Comparison of ENCODE assay signal across 18 mouse cellular contexts in genomic region chr6:127495251-127495650, GRCm38 (mm10). TPM values are rescaled to one million over a fixed set of nuclear protein-coding genes. Genes with fewer than 3 reads are reported as not detected.
DNase-seq lines count a peak whose midpoint lies in the region; ATAC-seq and TF ChIP-seq lines count a peak whose summit lies in the region.
"Had no signal": no experiment of that assay in that cellular context is flagged by ENCODE, and none has a peak within 500 bp of the region (broad histone marks: within the 10 kb centered on the region; RNA-seq: fewer than 3 reads in every experiment).

No protein-coding gene starts in this region.

- peaks cover 20% of the 10 kb centered on the region for H3K36me3 ChIP-seq in forebrain, embryonic 10.5 days (replicated peaks)
- peaks cover 15% of the 10 kb centered on the region for H3K36me3 ChIP-seq in forebrain, postnatal 0 days (ENCODE audit: insufficient read depth)
- H3K36me3 ChIP-seq in heart, embryonic 10.5 days = peaks cover 13% of the 10 kb centered on the region; the same call in 1 of the 2 replicates
- peaks cover 31% of the 10 kb centered on the region for H3K36me3 ChIP-seq in midbrain, embryonic 12.5 days
- H3K36me3 ChIP-seq in midbrain, embryonic 11.5 days (ENCODE audit: control insufficient read depth, insufficient read depth, low read length) = peaks cover 3% of the 10 kb centered on the region; the same call in 1 of the 2 replicates

- H3K9ac ChIP-seq in forebrain, postnatal 0 days = no peak overlapping the region
- peak overlapping the region; percentile 11; the same call in 1 of the 2 replicates for H3K9ac ChIP-seq in midbrain, embryonic 12.5 days (replicated peaks)
- H3K9ac ChIP-seq in midbrain, embryonic 11.5 days (ENCODE audit: low read length) = no peak overlapping the region
- H3K9ac ChIP-seq: forebrain, embryonic 15.5 days had no signal

- H3K27ac ChIP-seq in forebrain, embryonic 10.5 days = peak overlapping the region; percentile 48; the same call in 1 of the 2 replicates
- H3K27ac ChIP-seq in forebrain, postnatal 0 days (ENCODE audit: low read depth, low read length) = no peak overlapping the region
- no peak overlapping the region for H3K27ac ChIP-seq in heart, embryonic 10.5 days
- 0 out of 2 replicates have a peak overlapping the region, but pooled peaks have one; percentile 52 for H3K27ac ChIP-seq in midbrain, embryonic 12.5 days (replicated peaks)
- no peak overlapping the region for H3K27ac ChIP-seq in midbrain, embryonic 11.5 days (ENCODE audit: low read depth, low read length)
- H3K27ac ChIP-seq: forebrain, embryonic 15.5 days; hindbrain, postnatal 0 days had no signal

- ATAC-seq in forebrain, postnatal 0 days = no peak
- no peak for ATAC-seq in midbrain, embryonic 12.5 days (ENCODE audit: low FRiP score, low read depth)
- ATAC-seq in midbrain, embryonic 11.5 days (ENCODE audit: low FRiP score) = no peak
- ATAC-seq: CD4-positive, CD25-positive, alpha-beta regulatory T cell, adult 4 months; forebrain, embryonic 15.5 days; hindbrain, postnatal 0 days had no signal

- H3K9me3 ChIP-seq in forebrain, embryonic 10.5 days = no peaks in the 10 kb centered on the region
- H3K9me3 ChIP-seq in forebrain, postnatal 0 days (ENCODE audit: low read length) = no peaks in the 10 kb centered on the region
- H3K9me3 ChIP-seq in heart, embryonic 10.5 days = no peaks in the 10 kb centered on the region
- H3K9me3 ChIP-seq in midbrain, embryonic 12.5 days = no peaks in the 10 kb centered on the region
- H3K9me3 ChIP-seq in midbrain, embryonic 11.5 days (ENCODE audit: control insufficient read depth, low read length) = no peaks in the 10 kb centered on the region
- H3K9me3 ChIP-seq: forebrain, embryonic 15.5 days; G1E had no signal

- no peak overlapping the region for H3K4me2 ChIP-seq in forebrain, postnatal 0 days (ENCODE audit: low read depth)
- no peak overlapping the region for H3K4me2 ChIP-seq in midbrain, embryonic 12.5 days (replicated peaks)
- no peak overlapping the region for H3K4me2 ChIP-seq in midbrain, embryonic 11.5 days
- H3K4me2 ChIP-seq: forebrain, embryonic 15.5 days had no signal

- H3K27me3 ChIP-seq in forebrain, embryonic 10.5 days (ENCODE audit: poor library complexity, severe bottlenecking) = no peaks in the 10 kb centered on the region
- H3K27me3 ChIP-seq in forebrain, postnatal 0 days (ENCODE audit: insufficient read depth, low read length) = no peaks in the 10 kb centered on the region
- H3K27me3 ChIP-seq in heart, embryonic 10.5 days (ENCODE audit: insufficient read depth, poor library complexity, severe bottlenecking) = no peaks in the 10 kb centered on the region
- H3K27me3 ChIP-seq in midbrain, embryonic 12.5 days = no peaks in the 10 kb centered on the region
- no peaks in the 10 kb centered on the region for H3K27me3 ChIP-seq in midbrain, embryonic 11.5 days (ENCODE audit: control insufficient read depth, insufficient read depth, low read length)
- H3K27me3 ChIP-seq: forebrain, embryonic 15.5 days had no signal

- H3K4me1 ChIP-seq in forebrain, embryonic 10.5 days = peaks cover 41% of the 10 kb centered on the region
- peaks cover 5% of the 10 kb centered on the region; the same call in 1 of the 2 replicates for H3K4me1 ChIP-seq in forebrain, postnatal 0 days (ENCODE audit: insufficient read depth)
- H3K4me1 ChIP-seq in heart, embryonic 10.5 days = peaks cover 11% of the 10 kb centered on the region; the same call in 1 of the 2 replicates
- peaks cover 25% of the 10 kb centered on the region for H3K4me1 ChIP-seq in midbrain, embryonic 12.5 days
- H3K4me1 ChIP-seq in midbrain, embryonic 11.5 days (ENCODE audit: control insufficient read depth, insufficient read depth, low read length) = 0 out of 2 replicates have a peak, but pooled peaks cover 4% of the 10 kb centered on the region
- H3K4me1 ChIP-seq in lung, adult 2 months (ENCODE audit: control insufficient read depth, insufficient read depth, low read length) = no peaks in the 10 kb centered on the region

- no peak for TF ChIP-seq POLR2A in lung, adult 2 months (IDR thresholded peaks at IDR 0.05; ENCODE audit: borderline replicate concordance, extremely low read depth, low read depth, low read length)

- no peak for TF ChIP-seq CTCF in forebrain, postnatal 0 days (IDR thresholded peaks at IDR 0.05; ENCODE audit: low read depth)
- no peak for TF ChIP-seq CTCF in lung, adult 2 months (IDR thresholded peaks at IDR 0.05; ENCODE audit: insufficient read depth, low read length)

- intact Hi-C loops in heart, postnatal 36 days (cut with DNase I) = no loop called here

- no peak for DNase-seq in forebrain, embryonic 10.5 days (ENCODE audit: extremely low spot score, low spot score)
- DNase-seq in forebrain, postnatal 0 days = no peak
- peak; percentile 61 for DNase-seq in heart, embryonic 10.5 days (ENCODE audit: low spot score)
- no peak for DNase-seq in heart, postnatal 36 days
- no peak for DNase-seq in midbrain, embryonic 11.5 days (ENCODE audit: low spot score, missing footprints)
- no peak for DNase-seq in lung, adult 2 months
- DNase-seq: adrenal gland, adult 8-10 months; adrenal gland, postnatal 36 days; B cell, adult 2 months; cerebellum, adult 2 months; gastrocnemius, postnatal 14 days; heart, postnatal 10 days; kidney, adult 11 months had no signal

- WGBS in forebrain, embryonic 10.5 days = 85% methylated on average over 2 of the region's 2 CpGs
- 83% methylated on average over 2 of the region's 2 CpGs for WGBS in forebrain, postnatal 0 days
- WGBS in heart, embryonic 10.5 days = 85% methylated on average over 2 of the region's 2 CpGs
- 82% methylated on average over 2 of the region's 2 CpGs for WGBS in midbrain, embryonic 12.5 days
- 83% methylated on average over 2 of the region's 2 CpGs for WGBS in midbrain, embryonic 11.5 days
- WGBS in lung, adult 2 months = 91% methylated on average over 2 of the region's 2 CpGs

- H3K4me3 ChIP-seq in forebrain, embryonic 10.5 days = no peak overlapping the region
- no peak overlapping the region for H3K4me3 ChIP-seq in forebrain, postnatal 0 days (ENCODE audit: low read depth, low read length)
- no peak overlapping the region for H3K4me3 ChIP-seq in heart, embryonic 10.5 days
- no peak overlapping the region for H3K4me3 ChIP-seq in midbrain, embryonic 12.5 days
- no peak overlapping the region for H3K4me3 ChIP-seq in midbrain, embryonic 11.5 days (ENCODE audit: low read depth, low read length)
- no peak overlapping the region for H3K4me3 ChIP-seq in lung, adult 2 months (replicated peaks; ENCODE audit: extremely low read depth, low read depth, low read length)
- H3K4me3 ChIP-seq: forebrain, embryonic 15.5 days had no signal

RNA-seq across cellular contexts. Expression of gene Parp11, which starts 48.6 kb away (rescaled TPM):
- polyA plus RNA-seq in forebrain, embryonic 10.5 days (2016; fragmentation: Nextera tagmentation; extraction: Ambion mirVana) = 35.3 and 38.8 TPM in 2 replicates
- 57.6 and 60.9 TPM in 2 replicates for total RNA-seq in forebrain, postnatal 0 days (2014; rRNA removed)
- 38.4 and 45.8 TPM in 2 replicates for polyA plus RNA-seq in forebrain, postnatal 0 days (2015; fragmentation: Nextera tagmentation; extraction: Ambion mirVana)
- polyA plus RNA-seq in heart, embryonic 10.5 days (2016; fragmentation: Nextera tagmentation; extraction: Ambion mirVana) = 19.1 and 22.7 TPM in 2 replicates
- 1 to 10 TPM; 6.8 to 7.2 TPM for total RNA-seq in heart, postnatal 36 days (2021)
- polyA plus RNA-seq in midbrain, embryonic 12.5 days (2016; fragmentation: Nextera tagmentation; extraction: Ambion mirVana) = 71.8 and 72.0 TPM in 2 replicates
- 62.1 and 64.9 TPM in 2 replicates for polyA plus RNA-seq in midbrain, embryonic 11.5 days (2014; fragmentation: Nextera tagmentation; extraction: Ambion mirVana)
- 6.5 and 10.2 TPM in 2 replicates for polyA plus RNA-seq in lung, adult 2 months (2012; rRNA removed)

Comparison
In these comparisons a context has a peak if more than half of its experiments do, and no peak if none do; other contexts are left out.
1. H3K27ac ChIP-seq: peak in forebrain, embryonic 10.5 days (single experiment) and midbrain, embryonic 12.5 days (single experiment); none in forebrain, postnatal 0 days (single experiment), heart, embryonic 10.5 days (single experiment) and midbrain, embryonic 11.5 days (single experiment).